Mouse (Mus musculus): ENCODE data around the gene Rrp1b.

DNA sequence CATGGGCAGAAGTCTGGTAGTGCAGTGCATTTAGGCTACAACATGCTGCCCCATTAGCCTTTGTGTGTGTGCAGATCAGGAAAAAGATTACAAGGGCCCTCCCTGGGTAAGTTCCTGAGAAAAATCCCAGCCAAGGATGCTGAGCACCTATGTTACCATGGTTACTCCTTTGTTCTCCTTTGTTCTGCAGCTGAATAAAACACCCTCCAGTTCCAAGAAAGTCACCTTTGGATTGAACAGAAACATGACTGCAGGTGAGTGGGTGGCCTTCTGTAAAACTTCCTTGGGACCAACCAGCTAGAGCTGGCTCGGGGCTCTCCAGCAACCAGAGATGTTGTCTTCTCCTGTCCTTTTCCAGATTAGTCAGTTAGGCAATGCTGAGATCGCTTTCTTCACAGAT is 23.2 kb downstream of the Rrp1b start:
- TF ChIP-seq POLR2A (IDR thresholded peaks at IDR 0.05; ENCODE audit: insufficient read depth, low read depth, low read length) (no peak), CTCF (IDR thresholded peaks at IDR 0.05) (no peak)
